Mouse (Mus musculus): ENCODE data around the gene Fam196a.

The Fam196a gene

DNA sequence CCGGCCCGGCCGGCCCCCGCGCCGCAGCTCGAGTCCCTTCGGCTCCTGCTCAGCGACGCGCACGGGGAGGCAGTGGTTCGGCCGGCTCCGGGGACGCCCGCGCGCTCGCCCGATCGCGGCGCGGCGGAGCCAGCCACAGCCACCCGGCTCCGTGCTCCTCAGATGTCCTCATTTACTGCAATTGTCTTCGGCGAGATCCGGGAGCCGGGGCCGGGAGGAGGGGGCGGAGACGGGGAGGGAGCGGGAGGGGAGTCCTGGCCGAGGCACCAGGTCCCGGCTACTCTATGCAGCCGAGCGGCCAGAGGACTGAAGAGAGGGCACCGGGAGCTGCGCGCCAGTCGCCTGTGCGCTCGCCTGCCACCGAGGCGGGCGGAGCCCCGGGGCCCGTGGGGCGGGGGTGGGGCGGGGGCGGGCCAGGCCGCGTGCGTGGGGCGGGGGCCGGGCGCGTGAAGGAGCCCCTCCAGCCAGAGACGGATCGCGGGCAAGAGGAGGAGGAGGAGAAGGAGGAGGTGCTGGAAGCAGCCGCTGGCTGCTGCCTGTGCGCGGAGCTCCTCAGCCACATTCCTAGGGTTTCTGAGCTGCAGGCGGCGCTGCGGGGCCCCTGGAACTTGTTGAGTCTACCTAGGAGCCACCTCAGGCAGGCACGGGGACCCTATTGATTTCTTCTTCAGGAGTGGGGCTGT lies at the start of gene Fam196a:
Gene Fam196a (minus strand): TSS at position 504 of the 683 bp plus-strand sequence.
- no peak for DNase-seq (ENCODE audit: low spot score in 2 of 2)

DNA sequence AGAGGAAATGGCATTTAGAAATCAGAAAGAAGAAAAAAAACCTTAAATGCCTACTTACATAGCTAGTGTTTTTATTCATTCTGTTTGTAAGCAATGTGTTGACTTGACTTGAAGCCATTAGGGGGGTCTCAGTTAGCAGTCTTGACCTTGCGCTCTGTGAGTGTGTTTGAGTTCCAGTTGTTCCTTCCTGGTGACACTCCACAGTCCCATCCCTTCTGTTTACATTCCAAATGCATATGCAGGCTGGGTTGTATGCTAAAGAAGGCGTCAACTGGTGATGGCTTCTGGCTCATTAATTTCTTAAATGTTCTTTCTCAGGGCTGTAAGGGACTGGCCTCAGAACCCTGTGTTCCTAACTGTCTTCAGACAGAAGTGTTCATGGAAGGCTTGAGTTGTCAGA lies 23.4 kb upstream of the Fam196a start:
- DNase-seq (ENCODE audit: low spot score in 2 of 2) = no peak

DNA sequence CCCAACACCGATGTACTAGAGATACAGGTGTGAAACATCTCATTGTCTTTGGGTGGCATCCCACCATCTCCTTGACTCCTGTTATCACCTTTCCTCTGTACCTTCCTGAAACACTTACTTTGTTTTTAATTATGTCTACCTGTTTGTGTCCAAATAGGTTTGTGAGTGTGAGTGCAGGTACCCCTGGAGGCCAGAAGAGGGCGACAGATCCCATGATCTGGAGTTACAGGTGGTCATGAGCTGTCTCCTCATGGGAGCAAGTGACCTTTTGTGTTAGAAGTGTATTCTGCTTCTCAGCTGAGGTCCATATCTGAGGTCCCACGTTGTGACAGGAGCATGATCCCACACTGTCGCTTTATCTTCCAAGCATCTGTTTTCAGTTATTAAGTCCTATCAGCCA lies 22.6 kb upstream of the Fam196a start:
- no peak for DNase-seq (ENCODE audit: low spot score in 2 of 2)

DNA sequence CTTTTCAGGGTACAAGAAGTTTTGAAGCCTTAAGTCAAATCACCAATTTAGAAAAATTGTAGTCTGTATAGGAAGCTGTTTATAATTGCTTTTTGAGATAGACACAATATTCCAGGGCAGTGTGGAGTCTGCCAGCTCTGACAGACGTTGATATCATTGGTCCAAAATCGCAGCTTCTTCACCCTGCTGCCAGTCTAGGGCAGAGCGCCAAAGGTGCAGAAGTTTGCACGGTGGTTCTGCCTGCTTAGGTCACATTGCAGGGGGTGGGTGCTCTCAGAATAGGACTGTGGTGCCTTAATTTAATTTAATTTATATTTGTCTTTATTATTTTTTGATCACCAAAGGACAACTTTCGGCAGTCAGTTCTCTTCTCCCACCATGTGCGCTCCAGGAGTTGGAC lies 20.9 kb upstream of the Fam196a start:
- DNase-seq (ENCODE audit: low spot score in 2 of 2) = no peak

DNA sequence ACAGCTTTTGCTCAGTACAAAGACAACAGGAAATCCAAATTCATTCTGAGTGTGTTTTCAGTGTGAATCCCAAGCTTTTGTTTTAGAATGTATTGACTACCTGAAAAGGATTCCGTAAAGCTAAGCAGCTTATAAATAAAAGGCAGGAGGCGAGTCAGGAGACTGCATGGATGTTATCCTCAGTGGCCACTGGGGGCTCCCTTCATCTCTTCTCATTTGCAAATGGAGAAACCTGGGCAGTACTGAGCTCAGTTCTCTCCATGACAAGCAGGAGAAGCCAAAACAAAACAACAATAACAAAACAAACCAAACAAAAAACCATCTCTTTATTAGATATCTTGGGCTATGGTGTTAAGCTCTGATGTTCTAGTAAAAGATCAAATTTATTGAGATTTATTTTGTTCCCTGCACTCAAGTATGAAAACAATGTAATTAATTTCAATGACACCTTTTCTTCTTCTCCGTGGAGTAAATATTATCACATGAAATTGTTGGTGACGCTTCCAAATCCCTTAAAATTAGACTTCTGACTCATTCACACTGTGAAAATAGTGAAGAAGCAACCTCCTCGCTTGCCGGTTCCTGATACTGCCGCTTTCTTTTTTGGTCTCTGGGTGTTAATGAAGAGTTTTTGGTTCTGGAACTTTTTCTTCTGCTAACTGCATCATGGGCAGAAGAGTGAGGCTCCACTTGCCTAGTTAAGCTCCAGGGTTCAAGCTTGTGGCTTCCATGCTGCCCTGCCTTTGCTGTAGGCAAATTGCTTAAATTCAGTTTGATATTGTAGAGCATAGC lies 7.9 kb upstream of the Fam196a start:
- no peak for DNase-seq (ENCODE audit: low spot score in 2 of 2)

DNA sequence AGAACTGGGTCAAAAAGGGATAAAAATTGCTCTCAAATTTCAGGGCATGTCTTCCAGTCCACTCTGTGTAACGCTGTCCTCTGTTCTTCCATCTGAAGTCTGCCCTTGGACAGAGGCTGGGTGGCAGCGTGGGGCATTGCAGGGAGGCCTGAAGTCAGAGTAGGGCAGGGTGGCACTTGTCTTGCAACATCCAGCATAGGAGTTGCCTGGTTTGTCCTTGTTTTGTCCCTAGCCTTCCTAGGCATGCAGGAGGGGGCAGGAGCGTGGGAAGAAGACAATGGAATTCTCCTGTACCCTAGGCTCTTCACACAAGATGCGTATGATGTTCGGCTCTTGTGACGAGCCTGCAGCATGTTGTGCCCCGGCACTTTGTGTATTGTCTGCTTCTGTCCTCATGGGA lies 5.5 kb upstream of the Fam196a start:
- no peak for DNase-seq (ENCODE audit: low spot score in 2 of 2)

DNA sequence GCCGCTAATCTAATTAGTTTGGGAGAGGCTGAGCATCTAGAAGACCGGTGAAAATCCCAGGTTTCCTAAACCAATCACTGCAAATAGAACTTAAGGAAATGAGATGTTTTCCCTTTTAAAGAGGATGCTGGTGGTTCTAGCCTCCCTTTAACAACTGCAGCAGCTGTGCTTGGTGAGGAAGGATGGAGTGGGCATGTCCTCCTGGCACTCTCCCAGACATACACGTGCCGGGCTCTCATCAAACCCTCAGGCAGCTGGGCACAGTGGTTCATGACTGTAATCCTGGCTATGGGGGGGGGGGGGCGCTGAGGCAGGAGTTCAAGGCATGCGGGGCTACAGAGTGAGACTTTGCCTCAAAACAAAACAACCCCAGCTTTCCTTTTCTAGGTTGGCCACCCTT lies 4.8 kb upstream of the Fam196a start:
- peak in 1 of 2 experiments; percentile 29 for DNase-seq (ENCODE audit: low spot score in 2 of 2)

DNA sequence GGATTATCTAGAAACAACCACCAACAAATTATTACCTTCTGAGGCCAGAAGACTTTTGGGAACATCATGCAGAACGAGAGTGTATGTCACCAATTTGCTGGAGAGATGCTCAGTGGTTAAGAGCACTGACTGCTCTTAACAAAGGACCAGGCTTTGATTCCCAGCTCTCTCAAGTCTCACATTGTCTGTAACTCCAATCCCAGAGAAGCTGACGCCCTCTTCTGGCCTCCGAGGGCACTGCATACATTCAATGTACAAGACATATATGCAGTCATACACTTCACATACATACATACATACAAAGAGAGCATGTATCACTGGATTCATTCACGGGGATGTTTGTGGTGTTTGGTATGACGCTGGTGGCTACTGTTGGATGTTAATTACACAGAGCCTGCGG lies 3.7 kb upstream of the Fam196a start:
- no peak for DNase-seq (ENCODE audit: low spot score in 2 of 2)

DNA sequence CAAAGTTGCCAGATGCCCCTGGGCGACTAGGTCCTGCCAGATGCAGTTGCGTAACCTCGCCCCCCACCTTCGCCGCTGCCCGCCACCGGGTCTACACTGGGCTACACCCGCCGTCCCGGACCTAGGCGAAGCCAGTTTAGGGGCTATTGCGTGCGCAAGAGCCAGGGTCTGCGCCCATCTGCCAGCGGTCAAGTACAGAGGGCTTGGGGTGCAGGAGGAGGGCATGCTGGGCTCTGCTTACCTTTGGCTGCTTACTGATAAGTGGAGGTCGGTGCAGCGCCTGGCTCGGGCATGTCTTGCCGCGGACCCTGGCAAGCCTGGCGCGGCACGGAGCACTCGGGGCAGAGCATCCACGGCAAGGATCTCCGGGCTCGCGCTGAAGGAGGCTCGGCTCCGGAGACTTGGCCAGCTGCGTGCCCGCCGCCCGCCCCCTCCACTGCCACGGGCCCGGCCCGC lies 731 bp downstream of the Fam196a start:
- DNase-seq (ENCODE audit: low spot score in 2 of 2) = no peak

DNA sequence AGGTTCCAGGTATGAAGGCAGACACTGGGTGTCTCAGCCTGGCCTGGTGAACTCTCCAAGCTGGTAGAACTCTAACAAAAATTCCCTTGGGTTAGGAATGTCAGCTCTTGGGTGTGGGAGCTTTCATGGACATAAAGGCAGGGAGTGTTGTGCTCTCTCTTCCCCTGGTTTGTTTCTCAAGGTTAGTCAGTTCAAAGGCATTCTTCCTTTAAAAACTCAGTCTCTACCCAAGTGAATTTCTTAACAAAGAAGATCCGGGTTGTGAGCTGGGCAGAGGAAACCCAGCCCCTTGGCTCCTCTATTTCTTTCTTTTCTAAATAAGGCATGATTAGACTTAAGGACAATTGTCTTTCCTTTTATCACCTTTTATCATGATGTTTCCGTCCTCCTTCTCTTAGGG lies 6.3 kb downstream of the Fam196a start:
- DNase-seq (ENCODE audit: low spot score in 2 of 2) = no peak

DNA sequence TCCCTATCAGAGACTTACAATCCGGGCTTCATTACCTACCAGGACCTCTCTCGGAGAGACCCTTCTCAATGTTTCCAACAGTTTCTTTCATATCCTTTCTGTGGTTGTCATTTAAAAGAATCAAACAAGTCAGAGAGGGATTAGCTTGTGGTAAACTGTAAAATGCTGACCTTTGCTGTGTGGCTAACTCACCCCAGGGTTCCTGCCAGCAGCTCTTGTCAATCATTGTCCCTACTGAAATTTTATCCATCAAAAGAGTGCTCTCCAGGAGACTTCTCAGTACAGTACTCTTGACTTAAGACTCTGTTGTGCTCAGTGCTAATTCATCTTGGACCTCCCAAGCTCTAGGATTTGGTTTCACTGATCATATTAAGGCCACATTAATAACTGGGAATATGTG lies 36.2 kb downstream of the Fam196a start:
- no peak for DNase-seq (ENCODE audit: low spot score in 2 of 2)

DNA sequence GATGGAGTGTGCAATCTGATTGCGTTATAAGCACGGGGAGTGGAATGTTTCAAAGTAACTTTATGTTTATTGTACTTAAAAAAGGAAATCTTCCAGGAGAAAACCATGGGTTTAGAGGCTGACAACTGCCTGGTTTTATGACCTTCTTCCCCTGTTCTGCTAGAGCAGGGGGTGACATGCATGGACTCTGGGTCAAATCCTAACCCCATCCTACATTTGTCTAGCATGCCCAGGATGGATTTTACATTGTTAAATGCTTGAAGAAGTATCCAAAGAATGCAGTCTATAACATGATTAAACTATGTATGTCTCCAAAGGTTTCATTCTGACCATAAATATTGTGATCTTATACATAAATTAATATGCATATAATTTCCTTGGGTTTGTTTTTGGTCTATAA lies 38.8 kb downstream of the Fam196a start:
- no peak for DNase-seq (ENCODE audit: low spot score in 2 of 2)

DNA sequence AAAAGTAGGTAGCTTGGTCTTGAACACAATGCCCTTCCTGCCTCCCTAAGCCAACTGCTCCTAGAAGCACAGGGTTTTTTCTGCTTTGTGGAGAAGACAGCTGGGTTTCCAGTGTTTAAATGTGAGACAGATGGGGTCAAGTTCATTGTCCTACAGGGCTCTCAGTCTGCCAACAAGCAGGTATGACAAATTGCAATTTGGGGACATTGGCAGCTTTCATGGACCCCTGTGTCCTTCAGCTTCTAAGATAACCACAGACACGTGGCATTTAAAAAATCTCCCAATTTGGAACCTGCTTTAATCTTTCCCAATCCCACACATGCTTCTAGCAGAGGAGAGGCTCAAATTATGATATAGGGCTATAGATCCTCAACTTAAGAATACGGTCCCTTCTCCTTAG lies 43.6 kb downstream of the Fam196a start:
- no peak for DNase-seq (ENCODE audit: low spot score in 2 of 2)

DNA sequence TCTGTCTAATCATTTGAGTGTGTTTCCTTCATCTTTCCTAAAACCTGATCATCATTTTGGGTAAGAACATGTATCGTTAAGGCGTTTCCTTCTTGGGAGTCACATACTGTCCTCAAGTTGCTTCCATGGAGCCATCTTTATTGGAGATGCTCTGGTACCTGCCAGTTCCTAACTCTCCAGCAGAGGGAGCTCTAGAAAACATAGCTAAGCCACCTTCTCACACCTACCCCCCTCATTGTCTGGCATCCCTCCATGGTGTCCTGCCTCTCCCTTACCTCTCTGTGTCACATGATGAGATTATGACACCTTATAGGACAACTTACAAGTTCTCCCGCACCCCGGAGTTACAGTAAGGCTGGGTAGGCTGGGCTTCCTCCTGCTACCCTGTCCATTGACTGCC lies 45.3 kb downstream of the Fam196a start:
- DNase-seq (ENCODE audit: low spot score in 2 of 2) = no peak

DNA sequence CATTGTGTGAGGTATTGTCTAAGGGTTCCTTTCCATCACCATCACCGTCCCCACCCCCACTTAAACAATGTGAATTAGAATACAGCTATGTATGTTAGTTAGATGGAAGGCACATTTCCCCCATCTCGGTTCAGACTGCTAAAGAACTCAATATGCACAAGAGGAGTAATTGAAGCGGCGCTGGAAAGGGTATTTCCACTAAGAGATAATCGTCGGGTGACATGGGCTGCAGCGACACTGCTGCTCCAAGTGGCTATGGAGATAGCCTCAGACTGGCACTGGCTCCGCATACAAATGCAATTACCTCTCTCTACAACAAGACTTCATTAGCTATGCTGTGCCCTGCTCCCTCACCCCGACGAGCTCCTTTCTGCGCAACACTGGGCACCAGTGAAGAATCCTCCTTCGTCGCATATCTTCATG lies 45.8 kb downstream of the Fam196a start:
- no peak for DNase-seq (ENCODE audit: low spot score in 2 of 2)

DNA sequence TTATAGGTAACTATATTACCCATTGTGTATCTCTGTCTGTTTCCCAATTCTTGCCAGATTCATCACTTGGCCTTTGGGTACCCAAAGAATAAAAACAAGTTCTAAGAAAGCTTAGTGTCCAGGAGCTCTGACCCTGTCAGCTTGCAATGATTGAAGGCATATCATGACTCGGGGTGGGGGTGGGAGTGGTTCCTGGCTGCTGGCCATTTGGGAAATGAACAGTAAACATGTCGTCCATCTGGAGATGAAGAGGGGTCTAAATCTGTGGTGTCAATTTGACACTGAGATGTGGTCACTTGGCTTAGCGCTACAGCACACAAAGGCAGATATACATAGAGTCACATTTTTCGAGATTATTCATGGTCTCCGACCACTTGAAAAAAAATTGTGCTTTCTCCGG lies 54.7 kb downstream of the Fam196a start:
- no peak for DNase-seq (ENCODE audit: low spot score in 2 of 2)

DNA sequence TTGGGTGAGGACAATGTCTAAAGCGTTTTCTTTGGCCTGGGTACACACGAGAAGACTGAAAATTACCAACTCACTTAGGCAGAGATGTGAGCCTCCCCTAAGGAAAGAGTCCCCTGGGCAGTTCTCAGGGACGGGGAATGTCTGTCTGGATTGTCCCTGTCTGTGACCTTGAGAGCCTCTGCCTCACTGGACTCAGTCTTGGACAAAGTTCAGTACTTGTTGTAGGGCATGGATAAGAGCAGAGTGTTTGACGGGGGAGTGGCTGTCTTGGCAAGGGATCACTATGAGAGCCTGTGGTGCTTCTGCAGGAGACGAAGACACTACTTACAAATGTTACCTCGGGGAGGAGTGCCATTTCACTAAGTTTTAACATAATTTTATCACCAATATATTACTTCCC lies 57.8 kb downstream of the Fam196a start:
- peak; percentile 38 to 40 for DNase-seq (ENCODE audit: low spot score in 2 of 2)

DNA sequence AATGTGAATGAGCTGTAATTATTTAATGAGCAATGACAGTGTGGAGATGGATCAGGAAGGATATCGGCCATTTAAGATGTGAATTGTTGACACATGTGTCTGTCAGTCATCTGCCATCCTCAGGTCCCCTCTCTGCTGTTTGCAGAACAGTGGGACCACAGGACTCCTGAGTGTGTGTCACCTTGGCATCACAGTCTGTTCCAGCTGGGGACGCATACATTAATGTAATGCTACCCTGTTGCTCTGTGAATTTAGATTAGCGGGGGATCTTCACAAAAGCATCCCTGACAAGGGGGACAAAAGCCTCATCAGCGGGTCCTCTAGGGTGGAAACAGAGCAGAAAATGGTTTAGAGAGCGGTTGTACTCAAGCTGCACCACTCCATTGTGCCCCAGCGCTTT lies 59.2 kb downstream of the Fam196a start:
- DNase-seq (ENCODE audit: low spot score in 2 of 2) = no peak

DNA sequence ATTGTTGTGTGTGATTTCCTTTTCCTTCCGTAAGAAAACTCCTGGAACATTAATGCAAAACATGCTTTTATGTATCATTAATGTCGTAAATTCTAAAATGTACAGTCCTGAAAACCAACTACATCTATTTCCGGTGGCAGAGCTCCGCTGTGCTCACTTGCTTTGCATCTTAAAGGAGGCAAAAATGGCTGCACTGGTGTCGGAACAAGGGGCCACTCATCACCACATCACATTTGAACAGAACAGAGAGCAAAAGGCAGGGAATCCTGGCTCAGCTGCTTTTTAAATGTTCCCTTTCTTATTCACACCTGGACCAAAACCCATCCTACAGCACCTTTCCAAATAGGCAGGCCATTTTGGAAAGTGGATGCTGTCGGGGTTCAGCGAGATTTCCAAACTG lies 65.2 kb downstream of the Fam196a start:
- no peak for DNase-seq (ENCODE audit: low spot score in 2 of 2)

DNA sequence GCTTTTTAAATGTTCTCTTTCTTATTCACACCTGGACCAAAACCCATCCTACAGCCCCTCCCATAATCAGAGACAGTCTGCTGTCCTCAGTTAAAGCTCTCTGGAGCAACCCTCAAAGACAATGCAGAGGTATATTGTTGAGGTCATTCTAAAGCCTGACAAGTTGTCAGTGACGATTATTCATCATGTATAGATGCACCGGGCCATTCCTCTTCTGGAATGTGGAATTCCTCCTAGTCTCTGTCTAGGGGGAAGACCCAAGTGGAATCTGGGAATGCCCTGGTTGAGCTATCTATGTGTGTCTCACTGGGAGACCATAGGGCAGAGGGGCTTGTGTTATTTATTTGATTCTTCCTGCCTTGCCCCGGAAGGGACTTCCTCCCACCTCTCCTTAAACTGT lies 65.7 kb downstream of the Fam196a start:
- no peak for DNase-seq (ENCODE audit: low spot score in 2 of 2)

DNA sequence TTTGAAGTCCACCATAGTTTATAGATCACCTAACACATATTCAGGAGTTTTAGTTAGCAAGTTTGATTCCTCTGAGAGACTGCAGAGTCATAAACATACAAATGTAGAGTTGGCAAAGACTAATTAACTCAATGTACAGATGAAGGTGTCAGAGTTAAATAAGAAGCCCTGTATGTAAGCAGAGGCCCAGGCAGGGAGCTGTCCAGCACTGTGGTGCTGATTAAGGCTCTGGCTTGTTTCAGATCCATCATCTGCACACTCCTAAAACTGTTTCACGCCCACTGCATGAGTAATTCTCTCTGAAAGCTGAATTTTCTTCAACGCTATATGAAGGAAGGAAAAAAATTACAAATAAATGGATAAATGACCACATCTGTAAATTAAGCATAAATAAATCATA lies 74.1 kb downstream of the Fam196a start:
- peak in 1 of 2 experiments; percentile 10 for DNase-seq (ENCODE audit: low spot score in 2 of 2)

DNA sequence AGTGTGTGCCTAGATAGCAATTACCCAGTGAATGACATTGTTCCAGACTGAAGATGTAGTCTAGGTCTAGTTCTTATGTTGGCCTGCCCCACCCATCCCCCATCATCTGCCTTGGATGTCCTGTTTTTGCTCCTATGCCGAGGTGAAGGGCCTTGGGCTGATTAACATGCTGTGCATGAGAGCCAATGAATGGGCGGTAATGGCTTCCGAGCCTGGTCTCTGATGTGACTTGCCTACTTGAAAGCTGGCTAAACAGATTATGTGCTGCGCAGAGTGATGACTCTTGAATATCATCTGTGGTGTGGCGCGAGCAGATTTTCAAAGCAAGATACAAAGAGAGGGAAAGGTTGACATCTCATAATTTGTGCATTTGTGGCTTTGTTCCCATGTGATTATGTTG lies 76.2 kb downstream of the Fam196a start:
- no peak for DNase-seq (ENCODE audit: low spot score in 2 of 2)

DNA sequence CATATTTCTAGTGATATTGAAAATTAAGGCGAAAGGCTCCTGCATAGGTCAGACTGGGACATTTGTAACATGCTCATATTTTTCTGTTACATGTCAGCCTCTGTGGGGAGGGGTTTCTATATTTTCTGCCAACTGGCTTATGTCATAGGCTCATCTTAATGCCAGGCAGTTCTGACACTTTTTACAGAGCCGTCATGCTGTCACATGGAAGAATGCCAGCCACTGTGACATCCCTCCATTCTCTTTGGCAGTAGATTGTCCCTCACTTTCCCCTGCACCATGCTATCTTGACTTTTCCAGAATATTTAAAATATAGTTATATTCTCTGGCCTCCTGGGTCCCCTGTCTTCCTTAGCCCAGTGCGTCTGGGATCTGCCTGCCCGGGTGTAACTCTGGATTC lies 95.5 kb downstream of the Fam196a start:
- DNase-seq (ENCODE audit: low spot score in 2 of 2) = no peak
